Mouse (Mus musculus) left cerebral cortex, adult 2 months (tissue): Measurements from ENCODE around the gene Acoxl. TPM values are rescaled to one million over a fixed set of nuclear protein-coding genes. Genes with fewer than 3 reads are reported as not detected.

Experiments used
- DNase-seq, 2 experiments: peaks; one replicate each; pipeline ENCODE4 v3.0.0; 2021 to 2022; ENCODE audit warnings: low spot score in 2 of 2, mixed read lengths in 1 of 2; ENCODE audit errors: extremely low spot score in 1 of 2
- H3K27ac ChIP-seq: fragments of 200-600 bp; 2 replicates; pipeline ENCODE4 v1.8.1; 2022
- H3K4me3 ChIP-seq: fragments of 200-600 bp; 2 replicates; pipeline ENCODE4 v1.8.1; 2022
- CTCF ChIP-seq: fragments of 200-600 bp; IDR thresholded peaks from 2 replicates; pipeline ENCODE4 v1.8.1; 2022; ENCODE audit warnings: antibody characterized with exemption, mild to moderate bottlenecking, moderate library complexity
- intact Hi-C: fragments of 180-260 bp; cut with DNase I; formaldehyde crosslinking; loops from one replicate; pipeline ENCODE4 v1.15.1; 2025
- total RNA-seq, 2 experiments: library from RNA; stranded (reverse); gene quantifications; 2 replicates each; pipeline ENCODE4 v1.2.3; 2021

Gene Acoxl
- total RNA-seq, 2 experiments from 2014 or later, result not detected

GRCm38 (mm10) chr2:127846008-127846407 is 7.3 kb downstream of the Acoxl start:
- Histone ChIP-seq H3K27ac (no peak overlapping the region), H3K4me3 (no peak overlapping the region)
- intact Hi-C loops, result loop anchor here (5.0 kb wide), 1 partner anchor 239 kb away; no protein-coding TSS in a partner anchor
- DNase-seq, result no peak
- TF ChIP-seq CTCF, result no peak

- no peak for TF ChIP-seq CTCF
- H3K27ac ChIP-seq, result no peak overlapping the region
- no peak overlapping the region for H3K4me3 ChIP-seq
- DNase-seq, result no peak
- intact Hi-C loops, result loop anchor here (5.0 kb wide), 1 partner anchor 239 kb away; no protein-coding TSS in a partner anchor
These were observed 7.9 kb downstream of the Acoxl start for GRCm38 (mm10) chr2:127846571-127846970.

- Histone ChIP-seq H3K27ac (no peak overlapping the region), H3K4me3 (no peak overlapping the region)
- DNase-seq, result no peak
- intact Hi-C loops, result no loop called here
- TF ChIP-seq CTCF, result no peak
These were observed 11.7 kb downstream of the Acoxl start for GRCm38 (mm10) chr2:127850371-127850770.

- DNase-seq, result peak in 1 of 2 experiments; percentile 34
- H3K27ac ChIP-seq, result no peak overlapping the region
- intact Hi-C loops, result no loop called here
- no peak for TF ChIP-seq CTCF
- no peak overlapping the region for H3K4me3 ChIP-seq
These were observed 15.8 kb downstream of the Acoxl start for GRCm38 (mm10) chr2:127854332-127854991.

GRCm38 (mm10) chr2:127864381-127864780 is 25.7 kb downstream of the Acoxl start:
- TF ChIP-seq CTCF, result no peak
- Histone ChIP-seq H3K4me3 (no peak overlapping the region), H3K27ac (no peak overlapping the region)
- intact Hi-C loops, result no loop called here
- no peak for DNase-seq

GRCm38 (mm10) chr2:127881063-127881462 is 42.4 kb downstream of the Acoxl start:
- no peak for TF ChIP-seq CTCF
- intact Hi-C loops, result no loop called here
- Histone ChIP-seq H3K27ac (no peak overlapping the region), H3K4me3 (no peak overlapping the region)
- DNase-seq, result no peak

- peak; percentile 93 for TF ChIP-seq CTCF
- intact Hi-C loops, result loop anchor here (1.0 to 2.0 kb wide), 3 partner anchors 233 to 684 kb away; no protein-coding TSS in a partner anchor
- peak; percentile 78 to 90 for DNase-seq
- Histone ChIP-seq H3K4me3 (no peak overlapping the region), H3K27ac (no peak overlapping the region)
These were observed 50.8 kb downstream of the Acoxl start for GRCm38 (mm10) chr2:127889432-127889831.

GRCm38 (mm10) chr2:127889979-127890378 is 51.3 kb downstream of the Acoxl start:
- no peak for TF ChIP-seq CTCF
- intact Hi-C loops, result loop anchor here (1.0 to 2.0 kb wide), 3 partner anchors 233 to 683 kb away; no protein-coding TSS in a partner anchor
- Histone ChIP-seq H3K4me3 (no peak overlapping the region), H3K27ac (no peak overlapping the region)
- DNase-seq, result no peak

GRCm38 (mm10) chr2:127890526-127890925 is 51.9 kb downstream of the Acoxl start:
- intact Hi-C loops, result no loop called here
- TF ChIP-seq CTCF, result no peak
- Histone ChIP-seq H3K4me3 (no peak overlapping the region), H3K27ac (no peak overlapping the region)
- DNase-seq, result no peak

GRCm38 (mm10) chr2:127891056-127891455 is 52.4 kb downstream of the Acoxl start:
- Histone ChIP-seq H3K27ac (no peak overlapping the region), H3K4me3 (no peak overlapping the region)
- intact Hi-C loops, result no loop called here
- no peak for TF ChIP-seq CTCF
- no peak for DNase-seq

- Histone ChIP-seq H3K4me3 (no peak overlapping the region), H3K27ac (no peak overlapping the region)
- intact Hi-C loops, result no loop called here
- no peak for TF ChIP-seq CTCF
- no peak for DNase-seq
These were observed 56.2 kb downstream of the Acoxl start for GRCm38 (mm10) chr2:127894890-127895289.

- DNase-seq, result no peak
- Histone ChIP-seq H3K27ac (no peak overlapping the region), H3K4me3 (no peak overlapping the region)
- TF ChIP-seq CTCF, result no peak
- intact Hi-C loops, result no loop called here
These were observed 59.0 kb downstream of the Acoxl start for GRCm38 (mm10) chr2:127897718-127898117.

GRCm38 (mm10) chr2:127904918-127905317 is 66.2 kb downstream of the Acoxl start:
- H3K27ac ChIP-seq, result no peak overlapping the region
- no peak for DNase-seq
- no peak overlapping the region for H3K4me3 ChIP-seq
- no peak for TF ChIP-seq CTCF
- intact Hi-C loops, result no loop called here
